Mouse (Mus musculus): ENCODE results near the gene Tiam1. TPM values are rescaled to one million over a fixed set of nuclear protein-coding genes. Genes with fewer than 3 reads are reported as not detected.

Tiam1 gene
- total RNA-seq, 2 experiments from 2014 or later = 6.4 to 7.1 TPM

DNA sequence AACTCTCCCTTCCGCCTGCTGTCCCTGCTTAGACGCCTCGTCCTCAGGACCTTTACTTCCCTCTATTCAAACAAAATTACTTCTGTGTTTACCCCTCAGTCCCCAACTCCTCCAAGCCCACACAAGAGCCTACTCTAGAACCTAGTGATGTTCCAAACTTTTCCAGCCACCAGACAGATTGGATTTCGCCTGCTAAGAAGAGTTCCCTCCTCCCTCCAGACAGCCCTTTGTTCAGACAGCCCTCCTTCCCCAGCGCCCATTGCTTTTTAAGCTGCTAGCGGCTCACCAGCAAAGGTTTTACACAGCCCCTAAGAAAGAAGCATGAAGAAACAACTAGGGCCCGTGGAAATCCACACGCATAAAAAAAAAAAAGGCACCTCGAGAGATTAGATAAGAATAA is 2.0 kb downstream of the Tiam1 start:
- DNase-seq = no peak
- no peak overlapping the region for H3K27ac ChIP-seq
- no peak for TF ChIP-seq CTCF (IDR thresholded peaks at IDR 0.05)
- intact Hi-C loops (cut with DNase I) = no loop called here
- H3K4me3 ChIP-seq = no peak overlapping the region

DNA sequence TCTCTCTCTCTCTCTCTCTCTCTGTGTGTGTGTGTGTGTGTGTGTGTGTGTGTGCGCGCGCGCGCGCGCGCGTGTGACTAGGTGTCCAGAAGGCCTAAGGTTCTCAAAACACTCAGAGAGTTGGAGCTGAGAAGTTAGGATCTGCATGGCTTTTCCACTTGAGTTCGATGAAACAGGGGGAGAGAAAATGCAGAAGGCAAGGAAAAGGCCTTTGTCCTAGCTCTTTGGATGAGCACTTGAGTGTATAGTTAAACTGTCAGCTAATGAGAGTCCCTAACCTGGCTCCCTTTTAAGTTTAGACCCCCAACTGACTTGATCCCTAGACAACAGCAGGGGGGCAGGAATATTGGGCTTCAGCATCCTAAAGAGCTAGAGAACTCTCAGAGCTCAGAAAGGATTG is 3.0 kb downstream of the Tiam1 start:
- intact Hi-C loops (cut with DNase I) = no loop called here
- DNase-seq = no peak
- H3K4me3 ChIP-seq = no peak overlapping the region
- H3K27ac ChIP-seq = no peak overlapping the region
- no peak for TF ChIP-seq CTCF (IDR thresholded peaks at IDR 0.05)

DNA sequence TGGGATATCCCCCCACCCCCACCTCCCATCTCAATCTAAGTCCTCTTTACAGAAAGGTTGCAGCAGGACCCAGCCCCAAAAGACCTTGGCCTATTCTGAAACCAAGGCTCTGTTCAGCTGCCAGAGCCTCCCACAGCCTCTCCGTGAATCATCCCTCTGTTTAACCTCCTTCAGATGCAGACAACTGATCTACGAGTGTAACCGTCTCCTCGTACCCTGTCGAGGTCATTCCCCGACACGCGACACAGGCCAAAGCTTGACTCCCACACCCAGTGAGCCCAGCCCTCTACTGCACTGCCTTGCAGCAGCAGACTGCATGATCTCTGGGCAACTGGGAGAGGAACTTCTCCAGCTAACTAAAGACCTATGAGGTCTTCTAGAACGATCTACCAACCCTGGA is 3.9 kb downstream of the Tiam1 start:
- intact Hi-C loops (cut with DNase I) = no loop called here
- no peak for TF ChIP-seq CTCF (IDR thresholded peaks at IDR 0.05)
- DNase-seq = no peak
- H3K27ac ChIP-seq = no peak overlapping the region
- no peak overlapping the region for H3K4me3 ChIP-seq

DNA sequence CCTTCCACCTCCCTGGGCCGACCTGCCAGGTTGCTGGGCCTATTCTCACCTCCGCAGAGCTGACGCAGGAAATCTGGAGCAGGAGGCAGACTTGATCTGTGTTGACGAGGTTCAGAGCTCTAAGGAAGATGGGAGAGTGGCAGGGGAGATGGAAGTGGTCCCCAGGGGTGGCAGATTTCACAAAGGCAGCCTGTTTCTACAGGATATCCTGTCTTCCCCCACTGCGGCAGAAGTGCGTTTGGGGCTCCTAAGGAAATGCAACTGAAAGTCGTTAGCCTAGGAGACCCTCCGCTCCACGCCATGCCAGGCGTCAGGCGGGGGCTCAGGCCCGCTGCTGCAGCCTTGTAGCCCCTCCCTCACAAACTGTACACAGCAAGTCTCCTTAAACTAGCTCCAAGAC is 5.4 kb downstream of the Tiam1 start:
- Histone ChIP-seq H3K4me3 (no peak overlapping the region), H3K27ac (no peak overlapping the region)
- no peak for TF ChIP-seq CTCF (IDR thresholded peaks at IDR 0.05)
- intact Hi-C loops (cut with DNase I) = no loop called here
- DNase-seq = no peak

DNA sequence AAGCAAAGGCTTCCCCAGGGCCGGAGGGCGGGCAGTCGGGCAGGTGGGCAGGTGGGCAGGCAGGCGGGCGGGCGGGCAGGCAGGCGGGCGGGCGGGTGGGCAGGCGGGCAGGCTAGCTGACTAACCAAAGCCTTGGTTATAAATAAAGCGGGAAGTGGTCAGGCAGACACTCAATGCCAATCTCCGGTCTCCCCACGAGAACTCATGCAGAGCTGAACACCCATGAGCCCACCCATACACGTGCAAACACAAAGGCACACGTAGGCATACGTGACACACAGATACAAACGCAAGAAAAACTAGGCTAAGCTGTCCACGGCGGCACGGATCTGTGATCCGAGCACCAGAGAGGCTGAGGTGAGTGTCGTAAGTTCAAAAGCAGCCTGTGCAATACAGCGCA is 6.4 kb downstream of the Tiam1 start:
- H3K27ac ChIP-seq = no peak overlapping the region
- TF ChIP-seq CTCF (IDR thresholded peaks at IDR 0.05) = no peak
- DNase-seq = no peak
- no peak overlapping the region for H3K4me3 ChIP-seq
- intact Hi-C loops (cut with DNase I) = no loop called here

DNA sequence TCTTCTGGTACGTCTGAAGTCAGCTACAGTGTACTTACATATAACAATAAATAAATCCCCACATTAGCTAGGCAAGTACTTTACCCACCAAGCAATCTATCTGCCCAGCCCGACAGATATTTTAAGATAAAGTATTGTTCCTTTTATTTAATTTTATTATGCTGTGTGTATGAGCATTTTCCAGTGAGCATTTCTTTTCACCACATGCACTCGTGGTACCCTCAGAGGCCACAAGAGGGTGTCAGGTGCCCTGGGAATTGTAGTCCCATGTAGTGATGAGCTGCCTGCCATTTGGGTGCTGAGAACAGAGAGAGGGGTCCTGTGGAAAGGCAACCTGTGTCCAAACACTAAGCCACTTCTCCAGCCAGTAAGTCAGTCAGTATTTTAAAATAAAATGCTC is 8.0 kb downstream of the Tiam1 start:
- no peak overlapping the region for H3K27ac ChIP-seq
- H3K4me3 ChIP-seq = no peak overlapping the region
- no peak for TF ChIP-seq CTCF (IDR thresholded peaks at IDR 0.05)
- DNase-seq = no peak
- intact Hi-C loops (cut with DNase I) = no loop called here

DNA sequence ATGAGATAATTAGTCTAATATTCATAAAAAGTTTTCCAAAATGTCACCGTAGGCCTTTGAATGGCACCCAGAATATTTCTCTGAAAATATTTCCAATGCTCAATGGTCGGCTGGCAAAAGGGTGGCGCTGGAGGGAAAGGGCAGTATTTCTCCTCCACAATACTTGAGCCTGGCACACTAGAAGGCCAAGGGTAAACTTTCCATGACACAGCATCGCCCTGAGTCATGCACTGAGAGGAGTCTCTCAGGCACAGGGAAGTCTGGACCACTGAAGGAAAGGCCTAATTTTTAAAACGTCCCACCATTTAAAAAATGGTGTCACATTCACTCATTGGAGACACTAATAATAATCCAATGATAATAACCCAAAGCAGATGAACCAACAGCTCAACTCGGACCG is 9.2 kb downstream of the Tiam1 start:
- intact Hi-C loops (cut with DNase I) = no loop called here
- H3K27ac ChIP-seq = no peak overlapping the region

DNA sequence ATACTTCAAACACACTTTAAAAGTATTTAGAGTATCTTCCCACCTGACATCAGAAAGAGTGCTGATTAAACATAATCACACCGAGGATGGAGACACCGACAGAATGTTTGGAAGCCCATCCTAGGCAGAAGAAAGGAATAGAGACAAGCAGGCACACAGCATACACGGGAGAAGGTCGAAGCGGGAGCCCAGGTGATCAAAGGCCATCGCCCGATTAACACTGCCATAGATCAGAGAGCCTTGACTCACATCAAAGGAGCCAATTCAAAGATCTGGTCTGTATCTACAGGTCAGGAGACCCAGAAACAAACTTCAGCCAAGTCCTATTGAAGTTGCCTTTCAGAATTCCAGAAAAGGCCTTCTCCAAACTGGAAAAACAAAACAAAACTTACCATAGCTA is 10.8 kb downstream of the Tiam1 start:
- Histone ChIP-seq H3K4me3 (no peak overlapping the region), H3K27ac (no peak overlapping the region)
- TF ChIP-seq CTCF (IDR thresholded peaks at IDR 0.05) = no peak
- DNase-seq = no peak
- intact Hi-C loops (cut with DNase I) = no loop called here

More for the DNA sequence above, 9.2 kb downstream of the Tiam1 start:
- no peak overlapping the region for H3K4me3 ChIP-seq
- DNase-seq = no peak
- no peak for TF ChIP-seq CTCF (IDR thresholded peaks at IDR 0.05)

DNA sequence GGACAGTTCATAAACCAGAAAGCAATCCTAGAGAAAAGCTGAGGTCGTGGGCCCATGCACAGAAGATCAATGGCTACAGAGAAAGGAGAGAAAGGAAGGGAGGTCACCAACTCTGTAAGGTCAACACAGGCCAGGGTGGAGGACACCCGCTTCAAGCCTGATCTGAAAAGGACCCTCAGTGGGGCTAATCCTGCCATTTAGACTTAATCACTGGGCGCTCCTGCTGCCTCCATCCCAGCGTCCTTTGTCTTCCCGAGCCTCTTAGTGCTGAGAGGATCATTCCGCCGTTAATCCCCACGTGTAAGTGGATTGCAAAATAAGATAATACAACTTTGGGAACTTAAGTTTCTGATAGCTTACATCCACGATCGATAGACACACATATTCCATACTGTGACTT is 11.2 kb downstream of the Tiam1 start:
- TF ChIP-seq CTCF (IDR thresholded peaks at IDR 0.05) = no peak
- H3K4me3 ChIP-seq = no peak overlapping the region
- intact Hi-C loops (cut with DNase I) = no loop called here
- no peak for DNase-seq
- H3K27ac ChIP-seq = no peak overlapping the region

DNA sequence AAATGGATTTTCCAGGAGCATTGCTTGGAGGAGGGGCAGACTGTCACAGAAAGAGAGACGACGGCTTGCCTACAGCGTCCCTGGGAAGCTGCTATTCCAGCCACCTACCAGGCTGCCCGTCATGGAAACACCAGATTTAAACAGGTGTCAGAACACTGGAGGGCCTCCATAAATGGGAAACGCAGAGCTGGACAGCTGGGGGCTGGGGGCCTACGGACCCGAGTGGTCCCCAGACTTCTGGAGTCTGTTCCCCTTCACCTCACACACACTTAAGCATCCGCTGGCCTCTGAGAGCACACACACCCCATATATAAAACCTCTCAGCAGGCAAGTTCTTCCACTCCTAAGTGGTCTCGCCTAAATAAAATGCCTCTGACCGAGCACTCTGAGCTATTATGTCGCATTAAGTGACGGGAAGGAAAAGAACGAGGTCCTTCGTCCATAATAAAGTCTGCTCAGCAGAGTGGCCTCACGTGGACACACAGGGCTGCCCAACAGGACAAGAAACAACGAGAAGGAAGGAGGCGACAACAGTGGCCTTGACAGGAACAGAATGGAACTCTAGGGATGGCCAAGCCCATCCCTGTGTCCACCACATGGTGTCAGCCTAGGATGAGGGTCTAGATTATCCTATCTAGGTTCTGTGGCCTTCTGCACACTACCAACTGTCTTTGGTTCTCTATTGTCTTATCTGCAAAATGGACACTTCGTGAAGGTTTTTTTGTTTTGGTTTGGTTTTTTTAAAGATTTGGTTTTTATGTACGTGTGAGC is 14.6 kb downstream of the Tiam1 start:
- no peak for TF ChIP-seq CTCF (IDR thresholded peaks at IDR 0.05)
- H3K27ac ChIP-seq = no peak overlapping the region
- intact Hi-C loops (cut with DNase I) = no loop called here
- no peak overlapping the region for H3K4me3 ChIP-seq
- DNase-seq = no peak

DNA sequence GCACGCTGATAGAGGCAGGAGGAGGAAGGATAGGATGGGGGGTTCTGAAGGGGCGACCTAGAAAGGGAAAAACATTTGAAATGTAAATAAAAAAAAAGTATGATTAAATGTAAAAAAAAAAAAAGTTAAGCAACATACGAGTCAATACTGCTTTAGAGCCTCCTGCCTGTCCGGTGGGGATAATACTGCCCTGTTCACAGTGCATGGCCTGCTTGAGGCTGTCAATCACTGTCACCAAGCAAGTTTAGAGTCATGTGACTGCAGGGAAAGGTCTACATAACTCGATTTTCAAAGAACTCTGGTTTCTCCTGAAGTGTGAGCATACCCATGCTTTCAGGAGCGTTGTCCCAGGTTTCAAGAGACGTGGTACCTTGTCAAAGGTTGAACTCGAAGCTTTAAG is 15.2 kb downstream of the Tiam1 start:
- Histone ChIP-seq H3K27ac (no peak overlapping the region), H3K4me3 (no peak overlapping the region)
- no peak for TF ChIP-seq CTCF (IDR thresholded peaks at IDR 0.05)
- intact Hi-C loops (cut with DNase I) = no loop called here
- no peak for DNase-seq

DNA sequence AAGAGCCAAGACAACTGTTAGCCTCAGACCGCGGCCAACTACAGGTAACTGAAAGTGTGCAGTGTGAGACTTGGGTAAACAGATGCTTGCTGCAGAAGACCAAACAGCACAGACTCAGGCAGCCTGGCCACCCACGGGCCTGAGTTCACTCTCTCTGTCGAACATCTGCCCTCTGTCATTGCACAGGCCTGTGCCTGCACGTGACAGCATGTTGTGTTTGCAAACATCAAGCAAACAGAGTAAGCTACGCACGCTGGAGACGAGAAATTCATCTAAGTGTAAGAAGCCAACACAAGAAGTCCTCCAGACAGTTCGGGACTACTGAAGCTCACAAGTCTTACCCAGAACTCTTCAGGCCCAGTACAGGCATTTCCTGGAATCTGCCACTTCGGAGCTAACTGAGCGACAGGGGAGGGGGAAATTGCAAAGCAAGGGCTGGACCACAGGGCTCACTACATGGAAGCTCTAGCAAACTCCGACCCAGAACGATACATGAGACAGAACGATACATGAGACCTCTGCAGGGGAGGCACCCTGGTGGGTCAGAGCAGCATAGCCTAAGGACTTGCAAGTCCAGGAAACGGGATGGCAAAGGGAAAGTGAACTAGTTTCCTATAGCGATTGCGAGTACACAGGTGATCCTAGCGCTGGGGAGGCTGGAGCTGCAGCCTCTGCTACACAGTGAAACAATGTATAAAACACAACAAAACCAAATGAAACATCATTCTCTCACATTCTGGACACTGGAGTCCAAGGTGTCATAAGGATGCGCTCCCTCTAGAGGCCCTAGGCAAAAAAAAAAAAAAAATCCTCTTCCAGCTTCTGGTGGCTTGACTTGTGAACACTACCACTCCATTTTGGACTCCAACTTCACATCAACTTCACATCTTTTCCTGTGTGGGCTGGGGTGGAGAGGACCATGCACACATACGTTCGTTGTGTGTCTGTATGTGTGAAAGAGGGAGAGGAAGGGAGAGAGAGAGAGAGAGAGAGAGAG is 18.0 kb downstream of the Tiam1 start:
- Histone ChIP-seq H3K27ac (no peak overlapping the region), H3K4me3 (no peak overlapping the region)
- intact Hi-C loops (cut with DNase I) = no loop called here
- DNase-seq = no peak
- no peak for TF ChIP-seq CTCF (IDR thresholded peaks at IDR 0.05)

DNA sequence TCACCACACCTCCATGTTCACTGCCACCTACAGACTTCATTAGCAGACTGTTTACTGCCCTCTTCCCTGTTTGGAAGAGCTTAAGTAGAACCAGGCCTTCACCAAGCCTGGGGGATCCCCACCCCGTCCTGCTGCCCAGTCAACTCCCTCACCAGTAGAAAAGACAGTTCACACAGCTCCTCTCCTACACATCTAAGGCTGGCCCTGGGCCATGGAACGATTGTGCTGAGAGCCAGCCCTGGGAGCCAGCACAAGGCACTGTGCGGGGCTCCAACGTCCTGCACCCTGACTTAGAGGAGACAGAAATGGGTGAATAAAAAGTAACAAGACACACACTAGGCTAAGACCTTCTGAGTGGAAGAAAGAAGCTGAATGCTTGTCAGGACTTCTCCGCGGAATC is 20.5 kb downstream of the Tiam1 start:
- no peak for TF ChIP-seq CTCF (IDR thresholded peaks at IDR 0.05)
- no peak for DNase-seq
- no peak overlapping the region for H3K4me3 ChIP-seq
- intact Hi-C loops (cut with DNase I) = no loop called here
- H3K27ac ChIP-seq = no peak overlapping the region

All from gastrocnemius, adult 2 months (tissue).